Mouse (Mus musculus) forebrain, embryonic 16.5 days (tissue): ENCODE results near the gene Znfx1. TPM values are rescaled to one million over a fixed set of nuclear protein-coding genes. Genes with fewer than 3 reads are reported as not detected.
A peak's percentile ranks its signal among the peaks of the same experiment; 100 is the strongest.
"Not testable (repeated sequence)": the region's sequence is repeated elsewhere in the genome, so short reads cannot be mapped to it uniquely, and the experiment has no call there.

ENCODE experiments used
- ATAC-seq: fragments of 200-750 bp; cut with Nextera tagmentation; 2 replicates; pipeline ENCODE4 v1.8.0; 2017; ENCODE audit warnings: mild to moderate bottlenecking, moderate library complexity
- H3K27ac ChIP-seq: fragments of 300-500 bp; sonication (generic); 2 replicates; pipeline ENCODE4 v1.5.1; 2014; ENCODE audit warnings: low read length, control low read depth
- H3K27me3 ChIP-seq: fragments of 300-500 bp; sonication (generic); replicated peaks from 2 replicates; pipeline ENCODE4 v1.6.1; 2014; ENCODE audit warnings: low read length; ENCODE audit not compliant: control insufficient read depth, insufficient read depth
- H3K36me3 ChIP-seq: fragments of 300-500 bp; sonication (generic); 2 replicates; pipeline ENCODE4 v1.6.1; 2014; ENCODE audit not compliant: control insufficient read depth, insufficient read depth
- H3K4me1 ChIP-seq: fragments of 300-500 bp; sonication (generic); replicated peaks from 2 replicates; pipeline ENCODE4 v1.6.1; 2014; ENCODE audit warnings: low read length; ENCODE audit not compliant: control insufficient read depth, insufficient read depth
- H3K4me2 ChIP-seq: fragments of 300-500 bp; sonication (generic); 2 replicates; pipeline ENCODE4 v1.6.1; 2014; ENCODE audit warnings: mild to moderate bottlenecking, low read length, control low read depth
- H3K4me3 ChIP-seq: fragments of 300-500 bp; sonication (generic); replicated peaks from 2 replicates; pipeline ENCODE4 v1.5.1; 2014; ENCODE audit warnings: mild to moderate bottlenecking, low read length, control low read depth
- H3K9ac ChIP-seq: fragments of 300-500 bp; sonication (generic); replicated peaks from 2 replicates; pipeline ENCODE4 v1.6.1; 2014; ENCODE audit warnings: low read depth, low read length, control low read depth
- H3K9me3 ChIP-seq: fragments of 300-500 bp; sonication (generic); 2 replicates; pipeline ENCODE4 v1.6.1; 2016; ENCODE audit warnings: low read length; ENCODE audit not compliant: control insufficient read depth
- WGBS: fragments of 180-500 bp; shearing (Covaris S2); extraction: QIAGEN DNeasy Blood & Tissue Kit; methylation state at CpG from one replicate; pipeline ENCODE4 v1.1.7; 2014; 5-methylcytosine and 5-hydroxymethylcytosine counted together
- polyA plus RNA-seq: library from polyadenylated mRNA; unstranded; fragments of >200 nt; fragmentation: Nextera tagmentation; extraction: Ambion mirVana; gene quantifications from 2 replicates; pipeline ENCODE4 v1.2.1, GENCODE M21; 2015

Znfx1 gene
- polyA plus RNA-seq, 1 experiment from 2014 or later = 8.9 TPM

- 91% methylated on average over 4 of the region's 4 CpGs for WGBS
- no peak for ATAC-seq
- peaks cover under 1% of the 10 kb centered on the region; the same call in 1 of the 2 replicates for H3K4me1 ChIP-seq
- H3K9me3 ChIP-seq = no peaks in the 10 kb centered on the region
- H3K36me3 ChIP-seq = no peaks in the 10 kb centered on the region
- H3K27me3 ChIP-seq = no peaks in the 10 kb centered on the region; the same call in 1 of the 2 replicates
- no peak overlapping the region for H3K27ac ChIP-seq
- no peak overlapping the region for H3K9ac ChIP-seq
- no peak overlapping the region for H3K4me3 ChIP-seq
- H3K4me2 ChIP-seq = no peak overlapping the region
These were observed 53.3 kb downstream of the Znfx1 start for GRCm38 (mm10) chr2:167009483-167009882.

- not testable (repeated sequence) for H3K36me3 ChIP-seq, H3K9me3 ChIP-seq, ATAC-seq, H3K4me3 ChIP-seq, H3K4me2 ChIP-seq, H3K4me1 ChIP-seq, H3K27ac ChIP-seq, H3K27me3 ChIP-seq, H3K9ac ChIP-seq
- WGBS = 76% methylated on average over 4 of the region's 4 CpGs
These were observed 55.2 kb downstream of the Znfx1 start for GRCm38 (mm10) chr2:167007565-167007964.

GRCm38 (mm10) chr2:167007001-167007491 lies 55.8 kb downstream of the Znfx1 start:
- Histone ChIP-seq H3K4me3 (no peak overlapping the region), H3K36me3 (no peaks in the 10 kb centered on the region), H3K27ac (no peak overlapping the region), H3K4me1 (no peaks in the 10 kb centered on the region), H3K9ac (no peak overlapping the region), H3K27me3 (no peaks in the 10 kb centered on the region; the same call in 1 of the 2 replicates), H3K4me2 (no peak overlapping the region), H3K9me3 (no peaks in the 10 kb centered on the region)
- ATAC-seq = no peak
- 63% methylated on average over 13 of the region's 13 CpGs for WGBS

- Histone ChIP-seq H3K9ac (no peak overlapping the region), H3K27ac (no peak overlapping the region), H3K36me3 (no peaks in the 10 kb centered on the region), H3K27me3 (no peaks in the 10 kb centered on the region; the same call in 1 of the 2 replicates), H3K4me1 (no peaks in the 10 kb centered on the region), H3K4me2 (no peak overlapping the region), H3K9me3 (no peaks in the 10 kb centered on the region), H3K4me3 (no peak overlapping the region)
- no peak for ATAC-seq
- 93% methylated on average over 2 of the region's 2 CpGs for WGBS
These were observed 56.5 kb downstream of the Znfx1 start for GRCm38 (mm10) chr2:167006355-167006754.

GRCm38 (mm10) chr2:167004099-167004854 lies 58.5 kb downstream of the Znfx1 start:
- ATAC-seq = no peak
- Histone ChIP-seq H3K4me1 (no peaks in the 10 kb centered on the region), H3K27ac (no peak overlapping the region), H3K4me3 (no peak overlapping the region), H3K36me3 (no peaks in the 10 kb centered on the region), H3K27me3 (no peaks in the 10 kb centered on the region; the same call in 1 of the 2 replicates), H3K4me2 (no peak overlapping the region), H3K9me3 (no peaks in the 10 kb centered on the region), H3K9ac (no peak overlapping the region)
- WGBS = 41% methylated on average over 8 of the region's 8 CpGs

GRCm38 (mm10) chr2:167001486-167001885 lies 61.3 kb downstream of the Znfx1 start:
- Histone ChIP-seq H3K4me2 (no peak overlapping the region), H3K4me3 (no peak overlapping the region), H3K27me3 (no peaks in the 10 kb centered on the region; the same call in 1 of the 2 replicates), H3K36me3 (no peaks in the 10 kb centered on the region), H3K9ac (no peak overlapping the region), H3K9me3 (no peaks in the 10 kb centered on the region), H3K27ac (no peak overlapping the region), H3K4me1 (peaks cover 2% of the 10 kb centered on the region; the same call in 1 of the 2 replicates)
- 85% methylated on average over 9 of the region's 9 CpGs for WGBS
- ATAC-seq = no peak

- Histone ChIP-seq H3K27me3 (no peaks in the 10 kb centered on the region), H3K4me2 (peak overlapping the region; percentile 57), H3K36me3 (no peaks in the 10 kb centered on the region), H3K9ac (peak overlapping the region; percentile 55), H3K4me3 (peak overlapping the region; percentile 87), H3K4me1 (peaks cover 29% of the 10 kb centered on the region), H3K27ac (peak overlapping the region; percentile 49), H3K9me3 (no peaks in the 10 kb centered on the region)
- WGBS = 37% methylated on average over 8 of the region's 8 CpGs
- ATAC-seq = peak; percentile 23
These were observed 66.3 kb downstream of the Znfx1 start for GRCm38 (mm10) chr2:166996533-166996894.

- H3K36me3 ChIP-seq = no peaks in the 10 kb centered on the region
- H3K9me3 ChIP-seq = no peaks in the 10 kb centered on the region
- peak within 1 kb of the TSS; percentile 93 for H3K9ac ChIP-seq
- ATAC-seq = peak; percentile 100
- H3K4me2 ChIP-seq = peak within 1 kb of the TSS; percentile 86
- no peaks in the 10 kb centered on the region for H3K27me3 ChIP-seq
- H3K4me1 ChIP-seq = peaks cover 29% of the 10 kb centered on the region
- WGBS = under 1% methylated on average over 87 of the region's 88 CpGs
- peak within 1 kb of the TSS; percentile 87 for H3K4me3 ChIP-seq
- peak within 1 kb of the TSS; percentile 98 for H3K27ac ChIP-seq
These were observed 66.9 kb downstream of the Znfx1 start, which contains the start of gene Stau1 for GRCm38 (mm10) chr2:166995796-166996532. Gene Stau1 (minus strand): TSS chr2:166996299.
